Mouse (Mus musculus) heart, embryonic 13.5 days (tissue): ENCODE measurements around the gene Nck2. TPM values are rescaled to one million over a fixed set of nuclear protein-coding genes. Genes with fewer than 3 reads are reported as not detected.

Source experiments
- ATAC-seq: fragments of 200-750 bp; cut with Nextera tagmentation; 2 replicates; pipeline ENCODE4 v1.8.0; 2017; ENCODE audit warnings: moderate TSS enrichment; ENCODE audit not compliant: insufficient number of reproducible peaks, low FRiP score, low TSS enrichment; ENCODE audit errors: extremely low read depth
- H3K27ac ChIP-seq: fragments of 300-500 bp; sonication (generic); replicated peaks from 2 replicates; pipeline ENCODE4 v1.5.1; 2015; ENCODE audit warnings: moderate library complexity, mild to moderate bottlenecking, inconsistent platforms
- H3K27me3 ChIP-seq: fragments of 300-500 bp; sonication (generic); replicated peaks from 2 replicates; pipeline ENCODE4 v1.6.1; 2015; ENCODE audit warnings: mild to moderate bottlenecking, inconsistent platforms
- H3K36me3 ChIP-seq: fragments of 300-500 bp; sonication (generic); 2 replicates; pipeline ENCODE4 v1.6.1; 2015; ENCODE audit warnings: mild to moderate bottlenecking, inconsistent platforms
- H3K4me1 ChIP-seq: fragments of 300-500 bp; sonication (generic); 2 replicates; pipeline ENCODE4 v1.6.1; 2015; ENCODE audit warnings: inconsistent platforms
- H3K4me2 ChIP-seq: fragments of 300-500 bp; sonication (generic); 2 replicates; pipeline ENCODE4 v1.6.1; 2015; ENCODE audit warnings: inconsistent platforms, mild to moderate bottlenecking, moderate library complexity
- H3K4me3 ChIP-seq: fragments of 300-500 bp; sonication (generic); 2 replicates; pipeline ENCODE4 v1.5.1; 2015; ENCODE audit warnings: moderate library complexity, mild to moderate bottlenecking, inconsistent platforms
- H3K9ac ChIP-seq: fragments of 300-500 bp; sonication (generic); 2 replicates; pipeline ENCODE4 v1.6.1; 2015; ENCODE audit warnings: inconsistent platforms, mild to moderate bottlenecking, moderate library complexity
- H3K9me3 ChIP-seq: fragments of 300-500 bp; sonication (generic); 2 replicates; pipeline ENCODE4 v1.6.1; 2016; ENCODE audit warnings: inconsistent platforms
- WGBS: fragments of 180-500 bp; shearing (Covaris S2); methylation state at CpG from one replicate; pipeline ENCODE4 v1.1.7; 2015; ENCODE audit warnings: mixed read lengths; 5-methylcytosine and 5-hydroxymethylcytosine counted together
- polyA plus RNA-seq: library from polyadenylated mRNA; unstranded; fragments of >200 nt; fragmentation: Nextera tagmentation; extraction: Ambion mirVana; gene quantifications from 2 replicates; pipeline ENCODE4 v1.2.1, GENCODE M21; 2015

Gene Nck2
- polyA plus RNA-seq, 1 experiment from 2014 or later = 24.2 TPM

DNA sequence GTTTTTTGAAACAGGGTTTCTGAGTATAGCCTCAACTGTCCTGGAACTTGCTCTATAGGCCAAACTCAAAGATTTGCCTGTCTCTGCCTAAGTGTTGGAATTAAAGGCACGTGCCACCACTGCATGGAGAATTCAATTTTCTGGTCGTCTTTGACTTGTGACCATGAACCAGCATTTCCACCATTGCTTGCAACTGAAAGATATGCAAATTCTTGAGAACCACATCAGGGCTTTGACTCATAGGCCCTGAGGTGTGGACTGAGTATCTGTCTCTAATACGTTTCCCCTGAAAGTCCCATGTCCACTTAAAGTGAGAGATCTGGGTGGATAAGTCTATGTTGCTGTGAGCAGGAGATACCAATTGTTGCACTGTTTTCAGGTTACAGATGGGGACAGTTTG, 31.6 kb upstream of the Nck2 start:
- H3K36me3 ChIP-seq = no peaks in the 10 kb centered on the region
- no peak overlapping the region for H3K4me2 ChIP-seq
- no peak overlapping the region for H3K4me3 ChIP-seq
- H3K27me3 ChIP-seq = peaks cover 4% of the 10 kb centered on the region; the same call in 1 of the 2 replicates
- 71% methylated on average over 3 of the region's 3 CpGs for WGBS
- H3K9me3 ChIP-seq = no peaks in the 10 kb centered on the region
- H3K27ac ChIP-seq = peak overlapping the region; percentile 42; the same call in 1 of the 2 replicates
- no peak for ATAC-seq
- H3K9ac ChIP-seq = no peak overlapping the region
- peaks cover 22% of the 10 kb centered on the region for H3K4me1 ChIP-seq

DNA sequence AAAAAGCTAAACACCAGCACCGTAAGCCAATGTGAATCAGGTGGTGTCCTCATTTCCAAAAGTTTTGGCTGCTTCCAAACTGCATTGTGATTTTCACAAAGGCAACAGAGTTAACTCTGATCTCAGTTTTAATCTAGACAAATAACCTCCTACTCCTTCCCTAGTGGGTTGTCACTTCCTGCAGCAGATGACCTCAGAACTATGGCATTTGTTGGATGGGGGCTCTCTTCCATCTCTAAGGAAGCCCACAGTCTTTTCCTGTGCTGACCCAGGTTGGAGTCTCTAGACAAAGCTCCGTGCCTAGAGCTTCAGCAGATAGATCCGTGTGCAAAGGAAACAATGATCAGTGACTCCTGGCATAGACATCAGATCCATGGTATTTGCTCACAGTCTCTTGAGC, 31.1 kb upstream of the Nck2 start:
- Histone ChIP-seq H3K36me3 (no peaks in the 10 kb centered on the region), H3K4me2 (no peak overlapping the region), H3K4me1 (peaks cover 22% of the 10 kb centered on the region), H3K27ac (peak overlapping the region; percentile 42; the same call in 1 of the 2 replicates), H3K9me3 (no peaks in the 10 kb centered on the region), H3K9ac (no peak overlapping the region), H3K4me3 (no peak overlapping the region), H3K27me3 (no peaks in the 10 kb centered on the region)
- 57% methylated on average over 3 of the region's 3 CpGs for WGBS
- no peak for ATAC-seq

DNA sequence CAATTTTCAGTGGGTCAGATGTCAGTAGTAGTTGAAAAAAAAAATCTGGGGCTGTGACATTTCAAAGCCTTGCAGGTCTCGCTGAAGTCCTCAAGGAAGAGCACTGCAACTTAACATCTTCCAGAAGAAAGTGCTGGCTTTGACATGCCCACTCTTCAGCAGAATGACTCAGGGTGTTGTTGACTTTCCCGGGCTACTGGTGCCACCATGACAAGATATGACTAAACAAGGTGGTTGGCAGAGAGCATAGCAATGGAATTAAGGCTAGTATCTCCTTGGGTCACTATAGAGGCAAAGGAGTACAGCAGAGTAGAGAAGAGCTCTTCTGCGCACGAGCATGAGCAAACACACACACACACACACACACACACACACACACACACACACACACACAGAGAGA, 30.6 kb upstream of the Nck2 start:
- ATAC-seq = no peak
- H3K9me3 ChIP-seq = no peaks in the 10 kb centered on the region

DNA sequence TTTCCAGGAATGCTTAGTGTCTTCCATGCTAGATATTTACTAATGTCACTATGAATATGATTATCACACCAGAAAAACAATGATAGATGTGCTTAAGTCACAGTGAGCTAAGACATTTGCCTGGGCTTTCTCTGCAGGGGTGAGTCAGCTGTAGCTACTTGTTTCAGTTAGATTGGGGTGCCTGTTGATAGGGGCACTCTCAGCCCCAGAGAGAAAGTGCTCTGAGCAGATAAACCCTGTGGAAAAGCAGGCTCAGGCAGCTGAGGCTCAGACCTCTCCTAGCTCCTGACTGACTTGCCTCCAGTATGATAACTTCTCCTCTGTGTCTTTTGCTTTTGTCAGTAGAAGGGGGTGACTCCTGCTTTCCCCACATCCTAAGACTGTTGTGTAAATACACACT, 30.2 kb upstream of the Nck2 start:
- Histone ChIP-seq H3K36me3 (no peaks in the 10 kb centered on the region), H3K4me3 (no peak overlapping the region), H3K9me3 (no peaks in the 10 kb centered on the region), H3K27me3 (no peaks in the 10 kb centered on the region), H3K4me1 (peaks cover 22% of the 10 kb centered on the region), H3K4me2 (no peak overlapping the region), H3K9ac (no peak overlapping the region), H3K27ac (no peak overlapping the region)
- no peak for ATAC-seq

More for the DNA sequence above, 30.6 kb upstream of the Nck2 start:
- H3K4me2 ChIP-seq = no peak overlapping the region
- no peaks in the 10 kb centered on the region for H3K27me3 ChIP-seq
- 0 out of 2 replicates have a peak overlapping the region, but pooled peaks have one; percentile 42 for H3K27ac ChIP-seq
- peaks cover 22% of the 10 kb centered on the region for H3K4me1 ChIP-seq
- no peak overlapping the region for H3K9ac ChIP-seq
- no peaks in the 10 kb centered on the region for H3K36me3 ChIP-seq
- H3K4me3 ChIP-seq = no peak overlapping the region
- 64% methylated on average over 4 of the region's 4 CpGs for WGBS

DNA sequence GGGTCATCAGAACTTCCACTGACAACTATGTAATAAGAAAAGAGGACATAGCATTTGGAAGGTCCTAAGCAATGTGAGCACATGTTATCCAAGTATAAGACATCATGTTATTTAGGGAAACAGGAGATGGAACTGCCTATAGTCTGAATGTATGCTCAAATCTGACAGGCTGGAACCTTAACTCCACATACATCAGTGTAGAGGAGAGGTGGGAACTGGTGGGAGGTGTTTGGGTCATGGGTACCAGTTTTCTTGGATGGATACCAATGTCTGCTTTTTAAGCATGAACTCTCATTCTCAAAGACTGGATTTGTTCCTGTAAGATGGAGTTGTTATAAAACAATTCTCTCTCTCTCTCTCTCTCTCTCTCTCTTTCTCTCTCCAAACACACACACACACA, 29.4 kb upstream of the Nck2 start:
- Histone ChIP-seq H3K27ac (no peak overlapping the region), H3K9me3 (no peaks in the 10 kb centered on the region; the same call in 1 of the 2 replicates), H3K9ac (no peak overlapping the region), H3K4me3 (no peak overlapping the region), H3K4me2 (no peak overlapping the region), H3K4me1 (peaks cover 22% of the 10 kb centered on the region), H3K27me3 (no peaks in the 10 kb centered on the region), H3K36me3 (no peaks in the 10 kb centered on the region)
- no peak for ATAC-seq

DNA sequence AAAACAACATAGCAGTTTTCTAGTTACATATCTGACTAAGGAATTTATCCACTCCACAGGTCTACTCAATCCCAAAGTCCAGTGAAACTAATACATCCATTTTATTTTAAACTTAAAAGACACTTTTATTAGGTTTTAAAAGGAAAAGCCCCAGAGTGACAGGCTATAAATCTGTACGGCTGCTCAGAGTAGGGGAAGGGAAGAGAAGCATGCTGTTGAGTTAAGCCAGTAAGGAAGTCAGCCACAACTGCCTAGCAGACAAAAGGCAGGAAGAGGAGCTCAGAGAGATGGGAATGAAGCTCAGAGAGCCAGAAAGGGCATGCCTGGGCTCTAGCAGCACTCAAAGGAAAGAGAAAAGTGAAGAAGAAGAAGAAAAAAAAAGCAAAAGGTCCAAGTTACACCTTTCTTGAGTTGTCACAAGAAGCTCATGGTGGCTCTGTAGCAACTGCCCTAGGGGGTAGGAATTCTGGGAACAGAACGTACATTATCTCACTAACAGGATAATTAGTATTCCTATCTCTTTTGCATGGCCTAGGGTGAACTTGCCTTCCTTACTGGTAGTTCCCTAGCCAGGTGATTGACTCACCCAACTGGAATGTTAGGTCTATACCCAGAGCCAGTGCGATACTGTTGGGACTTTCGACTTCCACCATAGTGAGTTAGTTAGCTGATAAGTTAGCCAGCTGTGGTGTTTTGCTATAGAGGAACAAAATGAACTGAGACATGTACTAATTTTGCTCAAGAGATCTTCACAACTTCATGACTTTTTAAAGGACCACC, 21.2 kb upstream of the Nck2 start:
- 47% methylated on average over 4 of the region's 4 CpGs for WGBS
- Histone ChIP-seq H3K9me3 (no peaks in the 10 kb centered on the region; the same call in 1 of the 2 replicates), H3K27ac (no peak overlapping the region), H3K9ac (no peak overlapping the region), H3K4me1 (peaks cover 24% of the 10 kb centered on the region), H3K4me2 (no peak overlapping the region), H3K36me3 (no peaks in the 10 kb centered on the region), H3K27me3 (no peaks in the 10 kb centered on the region), H3K4me3 (no peak overlapping the region)
- ATAC-seq = no peak

DNA sequence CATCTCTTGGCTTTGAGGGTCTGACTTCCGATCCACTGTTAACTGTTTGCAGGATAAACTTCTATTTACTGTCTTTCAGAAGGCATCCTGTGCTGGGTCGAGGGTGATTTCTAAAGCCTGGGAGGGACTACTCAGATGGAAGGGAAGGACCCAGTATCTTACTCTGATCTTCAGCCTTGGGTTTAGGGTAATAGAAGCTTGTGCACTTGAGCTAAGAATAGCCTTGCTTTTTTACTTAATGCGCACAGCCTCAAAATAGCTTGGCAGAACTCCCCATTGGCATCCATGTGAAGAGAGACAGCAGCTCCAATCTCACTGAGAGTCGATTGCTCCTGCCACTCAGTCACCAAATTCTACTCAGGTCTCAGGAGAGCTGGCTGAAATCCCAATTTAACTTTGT, 17.9 kb upstream of the Nck2 start:
- H3K4me3 ChIP-seq = no peak overlapping the region
- H3K27ac ChIP-seq = peak overlapping the region; percentile 74
- WGBS = 16% methylated on average over 4 of the region's 4 CpGs
- ATAC-seq = no peak; the same call in 1 of the 2 replicates
- H3K36me3 ChIP-seq = no peaks in the 10 kb centered on the region
- H3K4me1 ChIP-seq = peaks cover 24% of the 10 kb centered on the region
- H3K27me3 ChIP-seq = no peaks in the 10 kb centered on the region
- H3K9ac ChIP-seq = no peak overlapping the region; the same call in none of the 2 replicates
- H3K4me2 ChIP-seq = peak overlapping the region; percentile 55
- H3K9me3 ChIP-seq = no peaks in the 10 kb centered on the region

DNA sequence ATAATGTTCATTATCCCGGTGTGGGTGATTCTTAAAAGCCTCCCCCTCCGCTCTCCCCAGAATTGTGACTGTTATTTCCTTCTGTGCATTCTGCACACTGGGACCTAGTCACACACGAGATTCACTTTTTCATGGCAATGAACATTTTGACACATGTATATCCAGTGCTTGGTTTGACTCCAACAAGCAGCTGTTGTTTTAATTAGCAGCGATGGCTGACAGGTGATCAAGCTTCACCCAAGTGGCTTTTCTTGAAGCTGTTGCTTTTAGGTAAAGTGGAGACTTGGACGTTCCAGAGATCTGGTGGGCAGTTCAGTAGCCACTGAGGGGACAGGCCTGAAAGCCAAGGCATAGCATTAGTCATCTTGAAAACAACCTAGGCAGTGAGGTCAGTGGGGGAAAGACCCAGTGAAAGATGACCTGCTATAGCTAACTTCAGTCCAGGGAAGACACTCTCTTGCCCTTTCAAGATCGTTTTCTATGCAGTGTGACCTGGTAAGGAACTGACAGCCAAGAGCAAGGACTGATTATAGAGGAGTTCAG, 17.3 kb upstream of the Nck2 start:
- WGBS = 49% methylated on average over 6 of the region's 6 CpGs
- H3K9ac ChIP-seq = no peak overlapping the region; the same call in 1 of the 2 replicates
- peak overlapping the region; percentile 74 for H3K27ac ChIP-seq

DNA sequence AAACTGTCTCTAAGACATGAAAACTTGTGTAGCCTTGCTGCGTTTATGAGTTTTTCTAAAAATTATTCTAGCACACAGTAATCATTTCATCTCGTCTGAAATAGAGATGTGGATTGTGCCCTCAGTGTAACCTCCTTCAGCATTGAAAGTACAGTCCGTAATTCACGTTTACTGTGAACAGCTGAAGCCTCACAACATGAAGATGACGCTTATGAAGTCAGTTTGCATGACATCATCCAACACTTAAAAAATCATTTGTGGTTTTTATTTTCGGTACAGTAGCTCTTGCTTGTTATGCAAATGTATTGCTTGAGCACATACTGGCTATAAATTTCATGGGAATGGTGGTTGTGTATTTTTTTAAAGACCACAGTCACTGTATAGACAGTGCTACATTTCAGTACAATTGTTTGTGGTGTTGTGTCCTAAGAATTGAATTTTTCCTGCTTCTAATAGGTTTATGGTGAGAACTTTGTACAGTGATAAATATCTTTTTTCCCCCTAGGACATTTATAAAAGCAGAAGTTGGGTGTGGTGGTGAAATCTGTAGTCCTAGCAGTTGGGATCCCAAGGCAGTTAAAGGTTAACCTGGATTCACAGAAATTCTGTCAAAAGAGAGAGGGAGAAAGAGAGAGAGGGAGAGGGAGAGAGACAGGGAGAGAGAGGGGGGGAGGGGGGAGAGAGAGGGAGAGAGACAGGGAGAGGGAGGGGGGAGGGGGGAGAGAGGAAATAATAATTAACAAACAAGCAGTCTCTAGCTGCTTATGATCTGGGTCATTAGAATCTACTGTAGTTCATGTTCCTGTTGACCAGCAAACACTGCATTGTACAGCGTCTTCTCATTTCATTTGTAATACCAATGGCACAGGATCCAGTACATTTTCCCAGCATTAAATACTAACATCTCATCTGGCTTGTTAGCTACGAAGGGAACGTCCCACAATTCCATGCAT, 14.2 kb upstream of the Nck2 start:
- Histone ChIP-seq H3K9ac (no peak overlapping the region), H3K4me3 (no peak overlapping the region), H3K9me3 (no peaks in the 10 kb centered on the region), H3K27ac (no peak overlapping the region), H3K4me1 (peaks cover 33% of the 10 kb centered on the region), H3K36me3 (no peaks in the 10 kb centered on the region), H3K27me3 (no peaks in the 10 kb centered on the region), H3K4me2 (no peak overlapping the region)
- WGBS = 79% methylated on average over 9 of the region's 9 CpGs
- ATAC-seq = no peak

More for the DNA sequence above, 17.3 kb upstream of the Nck2 start:
- peak overlapping the region; percentile 55 for H3K4me2 ChIP-seq
- H3K9me3 ChIP-seq = no peaks in the 10 kb centered on the region
- H3K4me3 ChIP-seq = no peak overlapping the region
- H3K27me3 ChIP-seq = no peaks in the 10 kb centered on the region
- ATAC-seq = no peak
- H3K4me1 ChIP-seq = peaks cover 24% of the 10 kb centered on the region
- H3K36me3 ChIP-seq = no peaks in the 10 kb centered on the region

DNA sequence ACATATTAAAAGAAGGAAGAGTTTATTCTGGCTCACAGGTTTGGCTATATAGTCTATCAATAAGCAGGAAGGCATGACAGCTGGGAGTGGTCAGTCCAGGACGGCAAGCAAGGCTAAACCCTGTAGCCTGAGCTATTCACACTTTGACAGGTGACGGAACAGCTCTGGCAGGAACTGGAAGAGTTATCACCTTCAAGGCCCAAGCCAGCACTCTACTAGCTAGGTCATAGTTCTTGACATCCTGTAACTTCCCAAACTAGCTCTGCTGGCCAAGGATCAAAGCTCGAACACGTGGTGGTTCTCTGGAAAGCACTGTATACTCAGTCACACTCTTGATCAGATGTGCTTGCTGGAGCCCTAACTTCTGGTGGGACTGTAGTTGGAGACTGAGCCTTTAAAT, 10.5 kb upstream of the Nck2 start:
- no peak for ATAC-seq
- 61% methylated on average over 4 of the region's 4 CpGs for WGBS
- H3K27me3 ChIP-seq = no peaks in the 10 kb centered on the region
- H3K36me3 ChIP-seq = no peaks in the 10 kb centered on the region
- H3K4me3 ChIP-seq = no peak overlapping the region
- H3K4me1 ChIP-seq = peaks cover 16% of the 10 kb centered on the region
- no peaks in the 10 kb centered on the region for H3K9me3 ChIP-seq
- H3K9ac ChIP-seq = no peak overlapping the region
- H3K27ac ChIP-seq = no peak overlapping the region
- H3K4me2 ChIP-seq = no peak overlapping the region

DNA sequence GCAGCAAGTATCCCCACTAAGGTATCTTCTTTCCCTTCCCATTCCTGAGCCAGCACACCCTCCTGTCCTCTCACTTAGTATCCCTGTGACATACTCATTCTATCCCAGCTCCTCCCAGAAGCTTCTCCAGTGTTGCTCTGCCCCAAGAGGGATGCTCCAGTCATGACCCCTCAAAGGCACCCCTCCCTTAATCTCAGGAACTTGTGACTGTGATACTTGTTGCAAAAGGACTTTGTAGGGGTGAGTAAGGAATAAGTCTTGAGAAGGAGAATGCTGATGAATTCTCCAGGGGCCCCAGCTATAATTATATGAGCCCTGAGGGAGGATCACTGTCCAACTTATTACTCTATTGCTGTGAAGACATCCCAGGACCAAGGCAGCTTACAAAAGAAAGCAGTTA, 7.8 kb upstream of the Nck2 start:
- Histone ChIP-seq H3K4me3 (no peak overlapping the region), H3K36me3 (no peaks in the 10 kb centered on the region), H3K9me3 (no peaks in the 10 kb centered on the region), H3K27ac (no peak overlapping the region), H3K4me1 (peaks cover 16% of the 10 kb centered on the region), H3K9ac (no peak overlapping the region), H3K27me3 (no peaks in the 10 kb centered on the region), H3K4me2 (no peak overlapping the region)
- no peak for ATAC-seq
